Mouse (Mus musculus) duodenum, adult 2 months (tissue): Measurements from ENCODE around the gene Fes. TPM values are rescaled to one million over a fixed set of nuclear protein-coding genes. Genes with fewer than 3 reads are reported as not detected.

Experiments
- polyA plus RNA-seq: library from polyadenylated mRNA; depleted of rRNA; stranded (reverse); fragments of >200 nt; gene quantifications from 2 replicates; pipeline ENCODE4 v1.2.3, GENCODE M21; 2012; ENCODE audit warnings: low replicate concordance; rRNA removed

Fes gene
- polyA plus RNA-seq = 10.6 and 12.4 TPM in 2 replicates

GRCm38 (mm10) chr7:80387633-80388543, at the start of gene Fes:
Gene Fes (minus strand): TSS chr7:80387946.

DNA sequence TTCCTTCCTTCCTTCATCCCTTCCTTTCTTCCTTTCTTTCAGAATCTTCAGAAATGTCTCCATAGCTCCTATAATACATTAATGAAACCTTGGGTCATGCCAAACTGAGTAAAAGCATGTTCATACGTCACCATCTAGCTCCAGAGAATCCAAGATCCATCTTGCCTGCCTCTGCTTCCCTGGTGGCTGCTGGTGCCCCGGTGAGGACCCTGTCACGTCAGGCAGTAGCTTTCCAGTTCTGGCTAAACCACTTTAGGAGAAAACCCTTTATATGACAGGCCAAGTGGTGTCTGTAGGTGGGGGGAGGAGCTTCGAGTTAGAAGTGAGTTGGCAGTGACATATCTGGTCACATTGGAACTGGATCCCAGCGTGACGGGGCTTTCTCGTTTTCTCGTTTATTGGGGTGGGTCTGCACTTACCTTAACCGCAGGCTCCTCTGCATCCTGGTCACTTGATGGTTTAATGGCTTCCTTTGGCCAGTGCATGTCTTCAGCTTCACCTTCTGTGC, 17.5 kb upstream of the Fes start, which contains the start of gene Furin:
Gene Furin (minus strand): TSS at position 249 of the 508 bp plus-strand sequence.

GRCm38 (mm10) chr7:80371041-80371751, 16.6 kb downstream of the Fes start, which contains the start of gene Man2a2:
Gene Man2a2 (minus strand): TSS chr7:80371375.

GRCm38 (mm10) chr7:80342858-80343257, 44.9 kb downstream of the Fes start, which contains the start of gene Hddc3:
Gene Hddc3 (plus strand): TSS chr7:80343104.

DNA sequence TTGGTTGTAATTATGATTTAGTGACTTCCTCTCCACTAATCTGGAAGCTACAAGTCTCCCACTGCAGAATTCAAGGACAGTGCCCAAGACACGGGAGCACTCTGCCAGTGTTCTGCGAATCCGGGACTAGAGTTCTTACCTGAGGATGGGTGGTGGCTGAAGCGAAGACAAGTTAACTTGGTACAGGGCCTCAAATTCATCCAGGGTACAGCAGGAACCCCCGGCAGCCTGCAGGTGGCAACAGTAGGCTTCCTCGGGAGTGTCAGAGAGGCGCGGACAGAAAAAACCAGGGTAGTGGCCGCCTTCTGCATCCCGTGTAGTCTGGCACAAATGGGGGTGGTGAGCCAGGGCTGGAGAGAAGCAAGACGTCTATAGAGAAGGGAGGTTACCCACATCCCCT, 47.0 kb downstream of the Fes start, which contains the start of gene Unc45a:
Gene Unc45a (minus strand): TSS at position 213 of the 400 bp plus-strand sequence.

Other genes with a start within 250 kb of the Fes start
- 55.3 and 79.0 TPM in 2 replicates for gene Sema4b, start 201.1 kb downstream of the Fes start, polyA plus RNA-seq
- gene Cib1, start 155.1 kb downstream of the Fes start, polyA plus RNA-seq = 543 and 731 TPM in 2 replicates
- gene Gdpgp1, start 155.1 kb downstream of the Fes start, polyA plus RNA-seq = 2.1 and 3.7 TPM in 2 replicates
- 0.05 TPM in 1 of 2 replicates, not detected in the other for gene Ttll13, start 141.6 kb downstream of the Fes start, polyA plus RNA-seq
- gene Ngrn, start 126.7 kb downstream of the Fes start, polyA plus RNA-seq = 10.9 and 12.6 TPM in 2 replicates
- gene Vps33b, start 118.3 kb downstream of the Fes start, polyA plus RNA-seq = 7.4 and 8.3 TPM in 2 replicates
- gene Prc1, start 93.5 kb downstream of the Fes start, polyA plus RNA-seq = 7.4 and 10.6 TPM in 2 replicates
- gene Rccd1, start 63.5 kb downstream of the Fes start, polyA plus RNA-seq = 4.8 and 5.1 TPM in 2 replicates
- gene Unc45a, start 46.9 kb downstream of the Fes start, polyA plus RNA-seq = 40.9 and 49.0 TPM in 2 replicates
- gene Hddc3, start 44.8 kb downstream of the Fes start, polyA plus RNA-seq = 14.5 and 19.6 TPM in 2 replicates
- 23.8 and 33.0 TPM in 2 replicates for gene Man2a2, start 16.6 kb downstream of the Fes start, polyA plus RNA-seq
- gene Furin, start 17.5 kb upstream of the Fes start, polyA plus RNA-seq = 90.7 and 95.4 TPM in 2 replicates
- gene Blm, start 147.2 kb upstream of the Fes start, polyA plus RNA-seq = 0.08 TPM in 1 of 2 replicates, not detected in the other